Comparison of ENCODE assay signal across 43 mouse cellular contexts in genomic region chr12:75153076-75153568, GRCm38 (mm10). TPM values are rescaled to one million over a fixed set of nuclear protein-coding genes. Genes with fewer than 3 reads are reported as not detected.
"Had no signal": no experiment of that assay in that cellular context is flagged by ENCODE, and none has a peak within 500 bp of the region (broad histone marks: within the 10 kb centered on the region; RNA-seq: fewer than 3 reads in every experiment).

No protein-coding gene starts in this region.

- DNase-seq: heart, postnatal 10 days; heart, postnatal 14 days; heart, postnatal 36 days; heart, postnatal 4 days; kidney, adult 11 months; kidney, adult 18-20 months; kidney, adult 2 months; kidney, adult 8-10 months; kidney, adult 9 months; kidney, postnatal 10 days; kidney, postnatal 14 days; kidney, postnatal 25 days; kidney, postnatal 36 days; kidney, postnatal 4 days; layer of hippocampus, adult 9-11 months; layer of hippocampus, postnatal 36 days had no signal

- H3K36me3 ChIP-seq: heart, embryonic 10.5 days; heart, embryonic 12.5 days; heart, embryonic 13.5 days; heart, embryonic 15.5 days; hindbrain, embryonic 10.5 days; hindbrain, embryonic 12.5 days; hindbrain, embryonic 13.5 days; hindbrain, embryonic 15.5 days; intestine, embryonic 15.5 days; kidney, embryonic 15.5 days had no signal

- ATAC-seq: hindbrain, embryonic 16.5 days; hindbrain, postnatal 0 days; inflammation-experienced regulatory T-cells, adult 6 months; intestine, embryonic 15.5 days; intestine, embryonic 16.5 days; intestine, postnatal 0 days had no signal

- H3K4me2 ChIP-seq: heart, embryonic 11.5 days; heart, embryonic 12.5 days; heart, embryonic 13.5 days; heart, embryonic 15.5 days; hindbrain, embryonic 12.5 days; hindbrain, embryonic 13.5 days; hindbrain, embryonic 14.5 days; hindbrain, embryonic 15.5 days; intestine, embryonic 15.5 days; kidney, embryonic 15.5 days had no signal

- H3K27ac ChIP-seq: heart, embryonic 10.5 days; heart, embryonic 13.5 days; heart, embryonic 15.5 days; hindbrain, embryonic 10.5 days; hindbrain, embryonic 12.5 days; hindbrain, embryonic 13.5 days; hindbrain, embryonic 14.5 days; hindbrain, embryonic 15.5 days; hindbrain, postnatal 0 days; intestine, embryonic 15.5 days; kidney, embryonic 15.5 days; kidney, postnatal 0 days; layer of hippocampus, adult 2 months; left cerebral cortex, adult 2 months had no signal

- H3K4me3 ChIP-seq: heart, embryonic 10.5 days; heart, embryonic 12.5 days; heart, embryonic 13.5 days; heart, embryonic 15.5 days; hindbrain, embryonic 10.5 days; hindbrain, embryonic 12.5 days; hindbrain, embryonic 13.5 days; hindbrain, embryonic 15.5 days; intestine, embryonic 15.5 days; kidney, embryonic 15.5 days; layer of hippocampus, adult 2 months; left cerebral cortex, adult 2 months had no signal

- H3K9ac ChIP-seq: heart, embryonic 12.5 days; heart, embryonic 13.5 days; heart, embryonic 15.5 days; hindbrain, embryonic 12.5 days; hindbrain, embryonic 13.5 days; hindbrain, embryonic 14.5 days; hindbrain, embryonic 15.5 days; intestine, embryonic 15.5 days; kidney, embryonic 15.5 days had no signal

- H3K9me3 ChIP-seq: heart, embryonic 10.5 days; heart, embryonic 12.5 days; heart, embryonic 13.5 days; heart, embryonic 15.5 days; hindbrain, embryonic 10.5 days; hindbrain, embryonic 12.5 days; hindbrain, embryonic 13.5 days; hindbrain, embryonic 15.5 days; intestine, embryonic 15.5 days; kidney, embryonic 15.5 days had no signal

- H3K4me1 ChIP-seq: heart, embryonic 10.5 days; heart, embryonic 12.5 days; heart, embryonic 13.5 days; heart, embryonic 15.5 days; hindbrain, embryonic 10.5 days; hindbrain, embryonic 12.5 days; hindbrain, embryonic 13.5 days; hindbrain, embryonic 15.5 days; intestine, embryonic 15.5 days; kidney, embryonic 15.5 days had no signal

- H3K27me3 ChIP-seq: heart, embryonic 12.5 days; heart, embryonic 13.5 days; heart, embryonic 15.5 days; hindbrain, embryonic 12.5 days; hindbrain, embryonic 13.5 days; hindbrain, embryonic 15.5 days; intestine, embryonic 15.5 days; kidney, embryonic 15.5 days had no signal

RNA-seq across cellular contexts. Expression of gene Kcnh5, which starts 24.0 kb away (rescaled TPM):
- total RNA-seq: heart, postnatal 10 days; heart, postnatal 14 days; heart, postnatal 25 days; heart, postnatal 36 days; heart, postnatal 4 days; hematopoietic stem cell, adult 5-6 weeks had no signal
- polyA plus RNA-seq: heart, embryonic 11.5 days; heart, embryonic 13.5 days; heart, embryonic 14.5 days; heart, embryonic 15.5 days; heart, embryonic 16.5 days; heart, postnatal 0 days; inflammation-experienced regulatory T-cells, adult 6 months; intestine, embryonic 14.5 days; large intestine, adult 2 months had no signal
